Mouse (Mus musculus) liver, embryonic 14.5 days (tissue): ENCODE measurements around the gene Ttc21a. TPM values are rescaled to one million over a fixed set of nuclear protein-coding genes. Genes with fewer than 3 reads are reported as not detected.

Experiments
- ATAC-seq: fragments of 200-750 bp; cut with Nextera tagmentation; 2 replicates; pipeline ENCODE4 v1.8.0; 2017; ENCODE audit warnings: moderate number of reproducible peaks, mild to moderate bottlenecking, moderate library complexity; ENCODE audit not compliant: insufficient read depth
- DNase-seq, 3 experiments: peaks; one replicate each; pipeline ENCODE4 v3.0.0-alpha.2; 2012 to 2013; ENCODE audit warnings: low read depth in 3 of 3, low spot score in 3 of 3
- H3K27ac ChIP-seq: fragments of 300-500 bp; sonication (generic); 2 replicates; pipeline ENCODE4 v1.5.1; 2014; ENCODE audit warnings: moderate library complexity, mild to moderate bottlenecking, control low read depth, inconsistent platforms
- H3K27me3 ChIP-seq: fragments of 300-500 bp; sonication (generic); 2 replicates; pipeline ENCODE4 v1.6.1; 2014; ENCODE audit warnings: mild to moderate bottlenecking, low read length, moderate library complexity; ENCODE audit not compliant: control insufficient read depth, insufficient read depth
- H3K36me3 ChIP-seq: fragments of 300-500 bp; sonication (generic); replicated peaks from 2 replicates; pipeline ENCODE4 v1.6.1; 2014; ENCODE audit warnings: low read depth; ENCODE audit not compliant: control insufficient read depth, insufficient read depth
- H3K4me1 ChIP-seq, 2 experiments: fragments of 200-500 bp in 1 of 2; fragments of 300-500 bp in 1 of 2; sonication (generic) in 1 of 2; replicated peaks; 2 replicates each; pipeline ENCODE4 v1.6.1; 2012 to 2014; ENCODE audit warnings: antibody characterized with exemption in 1 of 2, inconsistent platforms in 1 of 2, low read length in 1 of 2; ENCODE audit not compliant: control insufficient read depth in 2 of 2, insufficient read depth in 2 of 2
- H3K4me2 ChIP-seq: fragments of 300-500 bp; sonication (generic); 2 replicates; pipeline ENCODE4 v1.6.1; 2014; ENCODE audit warnings: low read depth, mild to moderate bottlenecking, control low read depth, moderate library complexity
- H3K4me3 ChIP-seq, 2 experiments: fragments of 200-500 bp in 1 of 2; fragments of 300-500 bp in 1 of 2; sonication (generic) in 1 of 2; 2 replicates each; pipeline ENCODE4 v1.5.1; 2012 to 2014; ENCODE audit warnings: low read depth in 2 of 2, low read length in 2 of 2, mild to moderate bottlenecking in 2 of 2, control low read depth in 1 of 2, inconsistent platforms in 1 of 2, moderate library complexity in 1 of 2; ENCODE audit not compliant: insufficient read depth in 1 of 2
- H3K9ac ChIP-seq: fragments of 300-500 bp; sonication (generic); replicated peaks from 2 replicates; pipeline ENCODE4 v1.6.1; 2014; ENCODE audit warnings: mild to moderate bottlenecking, control low read depth, moderate library complexity
- H3K9me3 ChIP-seq: fragments of 300-500 bp; sonication (generic); 2 replicates; pipeline ENCODE4 v1.6.1; 2016; ENCODE audit warnings: low read length, mixed read lengths; ENCODE audit not compliant: control insufficient read depth
- CTCF ChIP-seq: IDR thresholded peaks from 2 replicates; pipeline ENCODE4 v1.5.1; 2016; ENCODE audit warnings: antibody characterized with exemption, low read depth, control low read depth
- EP300 ChIP-seq: IDR thresholded peaks from 2 replicates; pipeline ENCODE4 v1.6.1; 2016; ENCODE audit warnings: antibody characterized with exemption, low read depth
- WGBS: fragments of 180-500 bp; shearing (Covaris S2); extraction: QIAGEN DNeasy Blood & Tissue Kit; methylation state at CpG from one replicate; pipeline ENCODE4 v1.1.7; 2014; ENCODE audit not compliant: insufficient replicate concordance; 5-methylcytosine and 5-hydroxymethylcytosine counted together
- polyA plus RNA-seq, 2 experiments: library from polyadenylated mRNA; depleted of rRNA in 1 of 2; stranded (reverse) in 1 of 2; unstranded in 1 of 2; fragments of >200 nt; fragmentation: Nextera tagmentation in 1 of 2; extraction: Ambion mirVana in 1 of 2; gene quantifications; 2 replicates each; pipeline versions ENCODE4 v1.2.1 to v1.2.3; 2012 to 2014

Gene Ttc21a
- polyA plus RNA-seq, 2 experiments: 0.11 to 0.22 TPM

DNA sequence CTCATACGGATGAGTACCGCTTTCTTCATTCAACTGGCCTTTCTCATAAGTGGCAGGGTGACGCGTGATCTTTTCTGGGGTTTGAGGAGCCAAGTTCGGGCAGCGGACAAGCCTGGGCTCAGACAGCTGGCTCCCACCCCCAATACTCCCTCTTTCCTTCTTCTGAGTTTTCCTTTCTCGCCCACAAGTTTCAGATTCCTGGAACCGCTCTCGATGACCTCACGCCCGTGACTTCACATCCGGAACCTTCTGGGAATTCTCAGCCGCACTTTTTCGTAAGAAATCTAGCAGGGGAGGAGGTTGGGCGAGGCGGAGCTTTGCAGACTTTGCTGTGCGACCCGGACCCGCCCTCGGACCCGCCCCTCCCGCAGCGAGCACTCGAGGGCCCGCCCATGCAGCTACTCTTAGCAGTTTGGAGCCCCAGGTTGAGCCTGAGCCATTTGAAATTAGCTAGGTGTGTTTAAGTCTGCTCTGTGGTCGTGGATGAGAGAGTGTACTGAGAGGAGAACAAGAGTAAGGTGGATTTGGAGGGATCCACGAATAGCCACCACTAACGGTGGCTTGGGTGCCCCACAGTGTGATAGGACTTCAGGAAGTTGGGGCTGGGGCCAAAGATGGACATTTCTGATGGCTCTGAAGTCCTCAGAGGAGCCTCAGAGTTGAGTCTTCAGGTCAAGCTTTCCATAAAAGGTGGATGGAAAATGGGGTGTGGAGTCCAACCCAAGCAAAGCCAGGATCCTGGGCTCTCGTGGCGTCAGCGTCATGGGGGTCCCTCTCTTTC, 64.7 kb downstream of the Ttc21a start:
- Histone ChIP-seq H3K27ac (peak overlapping the region; percentile 21; the same call in 1 of the 2 replicates), H3K36me3 (no peaks in the 10 kb centered on the region), H3K9me3 (no peaks in the 10 kb centered on the region), H3K27me3 (no peaks in the 10 kb centered on the region), H3K9ac (peak overlapping the region; percentile 50), H3K4me2 (peak overlapping the region; percentile 70), H3K4me3 (peak overlapping the region; percentile 34 to 69), H3K4me1 (peaks cover 9 to 27% of the 10 kb centered on the region in 2 experiments)
- peak; percentile 55 to 87 (median 64) for DNase-seq
- TF ChIP-seq EP300 (no peak), CTCF (no peak)
- WGBS: 7% methylated on average over 31 of the region's 31 CpGs
- peak; percentile 90 for ATAC-seq

DNA sequence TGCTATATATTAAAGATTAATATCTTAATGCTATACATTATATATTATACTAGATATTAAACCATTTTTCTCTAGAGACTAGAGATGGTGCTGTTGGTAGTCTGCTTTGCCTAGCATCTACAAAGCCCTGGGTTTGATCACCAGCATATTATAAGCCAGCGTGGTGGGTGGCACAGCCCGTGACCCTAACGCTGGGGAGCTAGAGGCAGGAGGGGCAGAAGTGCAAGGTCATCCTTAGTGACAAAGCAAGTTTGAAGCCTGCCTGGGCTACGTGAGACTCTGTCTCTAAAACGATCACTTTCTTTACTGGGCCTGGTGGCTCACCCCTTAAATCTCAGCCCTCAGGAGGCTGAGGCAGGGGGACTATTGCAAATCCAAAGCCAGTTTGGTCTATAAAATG, 65.5 kb downstream of the Ttc21a start:
- H3K4me1 ChIP-seq: peaks cover 9 to 27% of the 10 kb centered on the region in 2 experiments
- TF ChIP-seq CTCF (no peak), EP300 (no peak)
- H3K4me2 ChIP-seq: peak overlapping the region; percentile 24
- WGBS: 40% methylated on average over 5 of the region's 5 CpGs
- H3K9me3 ChIP-seq: no peaks in the 10 kb centered on the region
- H3K27ac ChIP-seq: no peak overlapping the region
- DNase-seq (no peak), ATAC-seq (no peak; the same call in 1 of the 2 replicates)
- H3K4me3 ChIP-seq: no peak overlapping the region
- no peak overlapping the region for H3K9ac ChIP-seq
- no peaks in the 10 kb centered on the region for H3K27me3 ChIP-seq
- no peaks in the 10 kb centered on the region for H3K36me3 ChIP-seq

DNA sequence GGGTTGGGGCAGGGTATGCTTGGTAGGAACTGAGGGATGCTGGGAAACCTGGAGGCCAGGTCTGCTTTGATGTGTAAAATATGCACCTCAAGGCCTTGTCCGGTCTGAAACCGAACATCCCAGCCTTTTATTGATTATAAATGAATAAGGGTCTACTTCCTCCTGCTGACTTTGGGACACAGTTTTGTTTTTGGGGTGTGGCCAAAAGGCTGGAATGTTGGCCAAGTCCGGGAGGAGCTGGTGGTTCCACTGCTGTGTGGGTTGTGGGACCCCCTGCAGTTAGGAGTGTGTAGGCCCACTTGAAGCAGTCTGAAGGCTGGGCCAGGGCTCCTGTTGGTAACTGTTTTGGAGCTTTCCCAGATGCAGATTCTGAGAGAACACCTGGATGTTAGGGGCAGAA, 68.5 kb downstream of the Ttc21a start:
- H3K27ac ChIP-seq: no peak overlapping the region
- ATAC-seq (no peak), DNase-seq (no peak)
- H3K4me2 ChIP-seq: no peak overlapping the region
- TF ChIP-seq EP300: no peak
- TF ChIP-seq CTCF: no peak
- H3K36me3 ChIP-seq: no peaks in the 10 kb centered on the region
- peaks cover 9 to 26% of the 10 kb centered on the region in 2 experiments for H3K4me1 ChIP-seq
- no peaks in the 10 kb centered on the region for H3K9me3 ChIP-seq
- no peaks in the 10 kb centered on the region for H3K27me3 ChIP-seq
- WGBS: 72% methylated on average over 3 of the region's 3 CpGs
- H3K4me3 ChIP-seq: no peak overlapping the region
- H3K9ac ChIP-seq: no peak overlapping the region

DNA sequence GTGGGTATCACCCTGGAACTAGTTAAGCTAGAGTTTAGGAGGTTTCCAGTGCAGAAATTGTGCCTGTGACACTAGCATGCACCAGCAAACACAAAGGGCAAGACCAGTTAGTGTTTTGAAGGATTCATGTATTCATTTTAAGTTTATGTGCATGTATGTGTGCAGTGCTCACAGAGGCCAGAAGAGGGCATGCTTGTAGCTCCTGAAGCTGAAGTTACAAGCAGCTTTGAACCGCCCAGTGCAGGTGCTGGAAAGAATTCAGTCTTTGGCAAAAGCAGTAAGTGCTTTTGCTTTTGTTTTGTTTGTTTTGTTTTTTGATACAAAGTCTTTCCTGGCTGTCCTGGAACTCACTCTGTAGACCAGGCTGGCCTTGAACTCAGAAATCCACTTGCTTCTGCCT, 70.4 kb downstream of the Ttc21a start:
- TF ChIP-seq CTCF (0 out of 2 replicates have a peak, but pooled peaks have one; percentile 7), EP300 (no peak)
- no peak overlapping the region for H3K4me3 ChIP-seq
- no peak for ATAC-seq
- H3K9me3 ChIP-seq: no peaks in the 10 kb centered on the region
- H3K27ac ChIP-seq: no peak overlapping the region
- no peak overlapping the region for H3K9ac ChIP-seq
- DNase-seq: no peak
- no peaks in the 10 kb centered on the region for H3K36me3 ChIP-seq
- H3K27me3 ChIP-seq: no peaks in the 10 kb centered on the region
- H3K4me1 ChIP-seq: peaks cover 0 to 11% of the 10 kb centered on the region in 2 experiments; a peak in 2 of 4 replicates
- 67% methylated on average over 1 of the region's 1 CpGs for WGBS
- H3K4me2 ChIP-seq: no peak overlapping the region

DNA sequence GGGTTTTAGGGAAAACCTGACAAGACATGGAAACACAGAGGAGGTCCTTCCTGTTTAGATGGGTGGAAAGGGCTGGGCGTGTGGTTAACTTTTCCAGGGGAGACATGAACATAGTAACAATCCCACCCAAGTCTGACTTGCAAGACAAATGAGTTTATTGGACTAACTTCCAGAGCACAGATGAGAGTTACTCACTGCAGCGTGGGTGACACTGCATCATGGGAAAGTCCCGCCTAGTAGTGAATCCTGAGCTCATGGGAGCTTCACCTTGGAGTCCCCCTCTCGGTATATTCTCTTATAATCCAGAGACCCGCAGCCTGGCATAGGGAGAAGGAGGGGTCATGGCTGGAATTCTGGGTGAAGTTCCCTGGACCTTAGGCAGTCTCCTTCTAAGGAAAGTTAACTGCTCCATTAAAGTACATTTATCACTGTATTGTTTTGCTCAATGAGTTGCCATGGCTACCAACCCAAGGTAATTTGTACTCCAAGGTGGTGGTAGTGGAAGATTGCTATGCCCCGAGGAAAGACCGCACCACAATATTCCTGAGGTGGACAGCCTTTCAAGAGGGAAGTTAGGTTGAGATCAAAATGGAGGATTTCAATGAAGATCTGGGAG, 71.9 kb downstream of the Ttc21a start:
- Histone ChIP-seq H3K4me1 (peaks cover 0 to 6% of the 10 kb centered on the region in 2 experiments; a peak in 1 of 4 replicates), H3K27me3 (no peaks in the 10 kb centered on the region), H3K27ac (no peak overlapping the region), H3K9ac (no peak overlapping the region), H3K4me3 (no peak overlapping the region), H3K9me3 (no peaks in the 10 kb centered on the region), H3K36me3 (no peaks in the 10 kb centered on the region), H3K4me2 (no peak overlapping the region)
- DNase-seq: no peak
- no peak for TF ChIP-seq EP300
- TF ChIP-seq CTCF: no peak
- ATAC-seq: no peak
- 60% methylated on average over 7 of the region's 7 CpGs for WGBS
